Mouse (Mus musculus) olfactory bulb, adult 2 months (tissue): Measurements from ENCODE around the gene Gm44790.

Source experiments
- CTCF ChIP-seq: fragments of 200-500 bp; IDR thresholded peaks from 2 replicates; pipeline ENCODE4 v1.5.1; 2012; ENCODE audit warnings: low read depth, mild to moderate bottlenecking, low read length, moderate library complexity; ENCODE audit not compliant: insufficient read depth
- POLR2A ChIP-seq: fragments of 200-500 bp; IDR thresholded peaks from 2 replicates; pipeline ENCODE4 v1.6.1; 2012; ENCODE audit warnings: mild to moderate bottlenecking, low read depth, low read length, moderate library complexity; ENCODE audit not compliant: insufficient read depth

DNA sequence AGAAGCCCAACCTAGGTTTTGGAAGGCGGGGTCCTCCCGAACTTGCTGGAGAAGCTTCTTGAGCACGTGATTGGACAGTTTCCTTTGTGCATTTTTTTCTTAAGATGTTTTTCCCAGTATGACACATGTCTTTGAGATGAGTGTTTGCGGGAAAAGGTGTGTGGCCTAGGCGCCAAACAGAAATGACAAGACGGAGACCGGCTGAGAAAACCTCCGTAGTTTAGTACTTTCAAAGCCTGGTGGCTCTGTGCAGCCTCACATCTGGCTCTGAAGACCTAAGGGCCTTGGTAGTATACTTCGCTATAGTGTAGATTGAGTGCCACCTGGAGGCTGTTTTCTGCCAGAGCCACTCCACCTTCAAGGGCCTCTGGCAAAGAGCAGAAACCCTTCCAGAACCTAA is 25.5 kb upstream of the Gm44790 start:
- TF ChIP-seq CTCF (no peak), POLR2A (no peak)
